Mouse (Mus musculus): ENCODE measurements at regions not wholly inside any gene's neighbourhood (a gene's known extent, or its start where the extent isn't known, plus 50 kb on each side); places are given as distances from the start of the nearest gene placed in this dataset.

DNA sequence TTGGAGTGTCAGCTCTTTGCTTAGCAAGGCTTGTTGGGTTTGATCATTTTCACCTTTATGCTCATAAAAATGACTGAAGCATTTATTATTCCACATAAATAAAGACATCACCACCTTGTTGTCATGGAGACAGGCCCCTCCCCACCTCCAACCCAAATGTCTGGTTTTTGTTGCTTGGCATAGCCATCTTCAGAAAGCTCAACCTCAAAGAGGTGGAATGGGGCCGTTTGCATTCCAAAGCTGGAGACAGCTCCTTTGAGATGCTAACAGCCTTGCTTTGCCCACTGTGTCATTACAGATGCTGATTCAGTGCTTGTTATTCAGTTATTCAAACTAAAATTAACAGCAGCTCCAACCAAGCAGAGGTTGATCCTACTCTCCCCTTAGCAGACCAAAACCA, 51.9 kb upstream of the Lgalsl start:
- DNase-seq, result no peak

DNA sequence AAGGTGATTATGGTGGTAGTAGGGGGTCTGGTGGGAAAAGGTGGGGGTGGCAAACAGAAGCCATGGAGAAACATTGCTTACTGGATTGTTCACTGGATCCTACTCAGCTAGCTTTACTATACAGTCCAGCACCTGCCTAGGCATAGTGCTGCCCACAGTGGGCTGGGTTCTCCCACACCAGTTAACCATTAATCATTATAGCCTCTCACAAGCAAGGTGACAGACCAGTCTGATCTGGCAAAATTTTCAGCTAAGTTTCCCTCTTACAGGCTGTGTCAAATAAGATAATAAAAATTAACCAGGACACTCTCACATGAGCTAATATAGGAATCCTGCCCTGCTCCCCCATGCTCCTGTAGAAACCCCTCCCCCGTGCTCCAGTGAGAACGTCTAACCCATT, 53.1 kb upstream of the Lgalsl start:
- no peak for DNase-seq

DNA sequence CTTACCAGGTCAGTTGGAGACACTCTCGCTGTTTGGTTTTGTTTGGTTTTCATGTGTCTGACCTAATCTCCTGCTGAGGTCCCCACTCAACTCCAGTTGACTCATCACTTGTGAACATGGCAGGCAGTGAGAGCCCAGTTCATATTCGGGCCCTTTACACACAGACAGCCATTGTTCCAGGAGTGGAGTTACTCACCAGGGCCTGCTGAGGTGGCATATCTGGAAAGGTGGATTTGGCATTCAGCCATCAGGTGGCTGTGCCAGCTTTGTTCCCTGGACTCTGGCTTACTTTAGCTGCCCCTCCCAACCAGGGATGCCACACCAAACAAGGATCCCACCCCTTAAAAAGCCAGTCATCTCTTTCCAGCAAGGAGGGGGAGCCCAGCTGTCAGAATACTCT, 56.2 kb upstream of the Lgalsl start:
- DNase-seq, result no peak

DNA sequence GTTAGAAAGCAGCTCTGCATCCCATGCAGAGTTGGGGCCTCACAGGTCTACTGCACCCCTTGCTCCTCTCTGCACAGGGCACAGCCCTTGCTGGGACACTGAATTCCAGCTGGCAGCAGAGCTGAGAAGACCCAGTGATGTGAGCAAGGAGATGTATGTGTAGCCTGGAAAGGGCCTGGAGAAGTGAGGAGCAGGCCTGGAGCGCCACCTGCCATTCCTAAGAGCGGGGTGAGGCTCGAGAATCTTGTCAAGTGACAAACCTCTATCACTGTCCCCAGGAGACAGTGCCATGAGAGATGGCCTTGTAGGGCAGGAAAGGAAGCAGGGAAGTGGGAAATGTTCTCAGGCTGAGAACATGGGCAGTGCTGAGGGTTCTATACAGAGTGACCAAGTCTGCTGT, 59.6 kb upstream of the Lgalsl start:
- no peak for DNase-seq

DNA sequence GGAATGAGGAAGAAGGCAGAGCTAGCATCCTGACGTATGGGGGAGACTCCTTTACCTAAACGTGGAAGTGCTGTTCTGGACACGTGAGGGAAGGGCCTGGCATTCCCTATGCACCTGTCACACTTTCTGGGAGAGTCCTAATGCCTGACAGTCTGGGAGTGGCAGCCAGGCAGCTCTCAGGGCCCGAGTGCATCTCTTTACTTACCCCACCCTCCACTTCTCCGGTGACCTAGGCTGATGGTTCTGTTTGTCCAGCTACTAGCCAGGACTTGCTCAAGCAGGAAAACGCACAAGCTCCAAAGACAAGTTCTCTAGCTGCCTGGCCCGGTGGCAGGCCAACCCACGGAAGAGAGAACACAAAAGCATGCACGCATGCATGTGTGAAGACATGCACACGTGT, 60.9 kb upstream of the Lgalsl start:
- no peak for DNase-seq

DNA sequence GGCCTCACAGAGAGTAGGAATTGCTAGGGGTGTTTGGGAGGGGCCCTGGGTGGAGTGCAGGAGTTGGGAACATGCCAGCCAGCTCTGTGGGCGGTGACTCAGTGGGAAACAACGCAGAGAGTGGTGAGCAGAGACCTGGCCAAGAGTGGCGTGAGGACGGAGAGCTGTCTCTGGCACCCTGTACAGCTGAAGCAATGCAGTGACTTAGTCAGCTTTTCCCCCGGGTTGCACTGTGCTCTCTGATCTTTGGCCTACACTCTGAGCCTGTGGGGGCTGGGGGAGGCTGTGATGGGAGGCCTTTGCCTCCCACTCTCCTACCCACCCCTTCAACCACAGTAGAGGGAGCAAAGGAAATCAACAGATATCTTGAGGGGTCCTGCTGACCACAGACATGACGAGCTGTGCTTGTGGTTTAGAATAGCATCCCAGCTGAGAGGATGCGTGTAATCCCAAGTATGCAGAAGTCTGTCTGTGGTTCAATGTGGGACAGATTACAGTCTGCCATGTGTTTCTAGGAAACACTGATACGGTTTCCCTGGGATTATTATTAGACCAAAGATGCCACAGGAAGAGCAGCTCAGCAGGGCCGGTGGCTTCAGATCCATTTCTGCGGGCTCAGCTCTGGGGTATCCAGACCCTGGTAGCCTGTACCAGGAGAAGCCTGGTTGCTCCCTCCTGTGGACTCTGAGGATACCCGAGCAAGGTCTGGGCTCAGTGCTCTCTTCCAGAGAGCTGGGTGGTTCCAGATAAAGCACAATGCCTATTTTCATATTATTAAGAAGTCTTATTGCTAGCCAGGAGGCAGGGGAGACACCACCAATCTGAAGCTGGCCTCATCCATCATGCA, 65.6 kb upstream of the Lgalsl start:
- no peak for DNase-seq

DNA sequence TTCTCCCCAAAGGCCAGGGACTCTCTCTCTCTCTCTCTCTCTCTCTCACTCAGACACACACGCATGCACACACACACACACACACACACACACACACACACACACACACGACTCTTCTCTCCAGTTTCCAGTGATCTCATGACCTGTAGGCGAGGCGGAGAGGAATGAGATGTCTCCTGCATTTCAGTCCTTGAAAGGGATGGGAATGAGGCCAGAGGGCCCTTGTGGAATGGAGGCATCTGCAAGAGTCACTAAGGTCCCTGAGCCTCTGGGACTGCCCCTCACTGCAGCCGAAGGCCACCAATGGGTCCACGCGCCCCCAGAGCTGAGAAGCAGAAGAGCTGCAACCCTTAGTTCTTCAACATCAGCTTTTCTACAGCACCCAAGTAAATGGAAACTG, 66.6 kb upstream of the Lgalsl start:
- DNase-seq, result no peak

DNA sequence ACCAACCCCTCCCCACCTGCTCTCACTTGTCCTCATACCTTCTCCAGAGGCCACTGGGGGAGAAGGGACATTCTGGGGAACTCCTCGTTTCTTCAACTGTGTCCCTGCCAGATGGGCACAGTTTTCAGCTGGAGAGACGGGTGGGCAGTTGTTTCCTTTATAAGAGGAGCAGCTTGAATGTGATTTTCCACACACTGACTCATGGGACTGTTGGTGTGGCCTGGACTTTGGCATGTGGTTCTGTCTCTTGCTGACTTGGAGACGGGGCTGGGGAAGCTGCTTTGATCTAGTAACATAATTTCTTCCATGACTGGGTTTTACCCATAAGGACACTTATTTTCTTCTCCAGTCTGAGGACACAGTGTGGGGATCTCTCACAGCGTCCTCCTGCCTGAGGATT, 67.7 kb upstream of the Lgalsl start:
- no peak for DNase-seq

DNA sequence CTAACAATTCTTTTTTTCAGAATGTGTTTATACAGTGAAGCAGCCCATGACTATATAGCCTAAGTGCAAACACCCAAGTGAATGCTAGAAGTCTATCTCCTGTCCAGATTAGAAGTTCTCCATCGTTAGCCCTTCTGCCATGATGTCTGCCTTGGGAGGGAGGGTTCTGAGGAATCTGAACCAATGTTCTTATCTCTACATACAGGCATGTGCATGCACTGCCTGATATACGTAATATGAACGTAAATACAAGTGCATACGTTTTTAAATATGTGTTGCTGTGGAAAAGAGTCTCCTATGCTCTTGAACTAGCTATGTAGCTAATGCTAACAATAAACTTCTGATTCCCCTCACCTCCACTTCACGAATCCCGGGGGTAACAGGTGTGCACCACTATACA, 68.9 kb upstream of the Lgalsl start:
- no peak for DNase-seq

DNA sequence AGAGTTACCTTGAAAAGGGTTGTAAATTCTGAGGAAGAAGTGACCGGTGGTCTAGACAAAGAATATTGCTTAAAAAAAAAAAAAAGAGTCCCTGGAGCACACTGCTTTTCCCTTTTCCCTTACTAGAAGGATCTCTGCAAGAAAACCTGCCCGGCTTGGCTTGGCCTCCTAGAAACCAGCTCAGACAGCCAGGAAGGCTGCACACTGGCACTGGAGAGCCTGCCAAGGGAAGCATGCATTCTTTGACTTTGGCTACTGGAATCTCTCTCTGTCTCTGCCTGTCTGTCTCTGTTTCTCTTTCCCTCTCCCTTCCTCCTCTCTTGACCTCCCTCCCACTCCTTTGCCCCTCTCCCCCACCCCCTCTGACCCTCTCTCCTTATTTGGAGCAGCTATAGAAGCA, 71.1 kb upstream of the Lgalsl start:
- DNase-seq, result no peak

DNA sequence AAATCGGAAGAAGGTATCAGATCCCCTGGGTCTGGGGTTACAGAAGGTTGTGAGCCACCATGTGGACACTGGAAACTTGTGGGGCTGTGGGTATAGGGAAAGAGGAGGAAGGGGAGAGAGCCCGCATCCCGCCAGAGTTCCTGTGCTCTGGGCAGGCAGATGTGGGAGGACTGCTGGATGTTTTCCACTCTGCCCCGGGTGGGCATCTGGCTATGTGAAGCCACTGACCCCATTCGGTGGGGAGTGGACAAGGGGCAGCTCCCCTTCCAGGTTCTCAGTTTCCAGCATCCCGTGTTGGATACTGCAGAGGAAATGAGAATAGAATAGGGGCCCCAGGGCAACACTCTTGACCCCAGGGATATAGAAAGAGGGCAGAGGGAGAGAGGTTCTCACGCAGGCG, 72.1 kb upstream of the Lgalsl start:
- no peak for DNase-seq

DNA sequence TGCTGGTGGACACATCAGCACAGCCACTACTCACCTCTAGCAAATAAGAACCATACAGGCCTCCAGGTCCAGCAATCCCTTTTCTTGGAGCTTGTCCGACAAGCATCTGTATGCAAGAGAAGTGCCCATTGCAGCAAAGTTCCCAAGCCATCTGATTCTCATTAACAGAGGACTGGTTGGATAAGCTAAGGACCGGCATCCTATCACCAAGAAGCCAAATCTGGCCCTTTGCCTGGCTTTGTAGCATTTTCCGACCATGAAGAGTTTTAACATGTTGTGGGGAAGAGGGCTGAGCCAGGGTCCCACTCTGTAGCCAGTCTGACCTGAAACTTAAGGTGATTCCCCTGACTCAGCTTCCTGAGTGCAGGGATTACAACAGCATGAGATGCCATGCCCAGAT, 77.1 kb upstream of the Lgalsl start:
- DNase-seq, result no peak

DNA sequence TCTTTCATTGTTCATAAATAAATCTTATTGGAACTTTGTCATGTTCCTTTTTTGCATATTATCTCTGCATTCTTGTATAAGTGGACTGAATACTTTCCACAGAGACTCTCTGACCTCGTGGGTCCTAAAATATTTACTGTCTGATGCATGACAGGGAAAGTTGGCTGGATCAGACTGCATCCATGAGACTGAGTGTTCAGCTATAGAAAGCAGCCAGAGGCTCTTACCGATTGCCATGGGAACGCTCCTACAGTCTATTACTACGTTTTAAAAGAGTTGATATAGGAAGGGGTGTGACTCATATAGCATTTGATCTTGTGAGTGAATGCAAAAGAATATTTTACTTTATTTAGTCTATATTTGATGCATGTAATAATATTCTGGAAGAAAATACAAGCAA, 77.6 kb upstream of the Lgalsl start:
- DNase-seq, result no peak

DNA sequence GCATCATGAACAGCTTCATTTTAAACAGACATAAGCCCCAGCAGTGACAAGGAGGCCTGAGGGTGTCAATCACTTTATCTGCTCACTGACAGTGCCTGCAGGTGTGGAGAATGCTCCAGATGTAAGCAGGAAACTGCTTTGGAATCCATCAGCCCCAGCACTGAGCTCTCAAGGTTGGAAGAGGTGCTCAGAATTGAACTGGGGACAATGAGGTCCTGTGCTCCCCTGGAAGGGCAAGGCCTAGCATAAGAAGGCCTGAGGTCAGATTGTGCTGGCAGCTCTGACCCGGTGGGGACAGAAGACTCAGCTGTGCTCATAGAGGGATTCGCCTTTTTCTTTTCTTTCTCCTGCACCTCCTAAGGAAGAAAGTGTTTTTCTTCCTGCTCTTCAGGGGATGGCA, 82.2 kb upstream of the Lgalsl start:
- DNase-seq, result no peak

DNA sequence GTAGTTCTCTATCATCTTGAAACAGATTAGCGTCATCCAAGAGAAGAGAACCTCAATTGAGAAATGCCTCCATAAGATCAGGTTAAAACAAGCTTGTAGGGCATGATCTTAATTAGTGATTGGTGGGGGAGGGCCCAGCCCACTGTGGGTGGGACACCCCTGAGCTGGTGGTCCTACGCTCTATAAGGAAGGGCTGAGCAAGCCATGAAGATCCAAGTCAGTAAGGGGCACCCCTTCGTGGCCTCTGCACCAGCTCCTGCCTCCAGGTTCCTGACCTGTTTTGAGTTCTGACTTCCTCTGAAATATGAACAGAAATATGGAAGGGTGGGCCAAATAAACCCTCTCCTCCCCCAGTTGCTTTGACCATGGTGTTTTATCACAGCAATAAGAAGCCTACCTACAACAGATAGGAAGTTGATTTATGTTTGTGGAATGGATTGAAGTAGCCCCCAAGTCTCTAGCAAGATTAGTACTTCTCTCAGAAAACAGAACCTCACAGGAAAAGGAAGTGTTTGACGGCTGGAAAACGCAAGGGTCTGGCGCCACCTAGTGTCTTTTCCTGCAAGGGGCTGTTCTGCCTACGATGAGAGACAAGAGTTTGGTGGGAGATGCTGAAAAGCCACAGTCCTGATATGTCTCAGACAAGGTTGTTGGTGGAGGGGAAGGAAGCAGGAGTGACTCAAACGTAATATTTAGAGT, 82.9 kb upstream of the Lgalsl start:
- DNase-seq, result peak; percentile 91

DNA sequence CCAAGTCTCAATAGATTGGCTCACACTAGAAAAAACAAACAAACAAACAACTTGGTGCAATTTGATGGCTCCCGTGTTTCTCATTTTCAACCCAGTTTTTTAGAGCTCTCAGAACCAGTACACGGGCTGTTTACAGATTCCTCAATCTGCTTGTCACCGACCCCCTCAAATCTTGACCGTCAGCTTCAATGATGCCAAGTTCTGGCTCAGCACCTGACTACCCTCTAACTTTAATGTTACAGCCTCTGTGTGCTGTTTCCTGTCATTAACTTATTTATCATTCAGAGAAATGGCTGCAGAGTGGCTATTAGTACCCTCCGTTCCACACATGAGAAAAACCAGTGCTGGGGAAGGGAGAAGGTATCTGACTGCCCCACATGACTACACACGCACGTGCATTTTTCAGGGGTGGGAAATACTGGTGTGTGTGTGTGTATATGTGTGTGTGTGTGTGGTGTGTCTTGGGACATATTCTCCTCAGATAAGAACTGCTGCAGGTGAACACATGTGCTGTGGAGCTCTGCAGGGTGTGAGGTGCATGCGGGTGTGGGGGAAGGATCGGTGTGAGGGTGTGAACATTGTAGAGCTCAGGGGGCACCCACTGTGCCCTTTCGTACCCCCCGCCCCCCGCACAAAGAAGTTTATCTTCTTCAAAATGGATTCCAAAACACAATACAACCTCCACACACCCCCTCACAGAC, 83.6 kb upstream of the Lgalsl start:
- no peak for DNase-seq

DNA sequence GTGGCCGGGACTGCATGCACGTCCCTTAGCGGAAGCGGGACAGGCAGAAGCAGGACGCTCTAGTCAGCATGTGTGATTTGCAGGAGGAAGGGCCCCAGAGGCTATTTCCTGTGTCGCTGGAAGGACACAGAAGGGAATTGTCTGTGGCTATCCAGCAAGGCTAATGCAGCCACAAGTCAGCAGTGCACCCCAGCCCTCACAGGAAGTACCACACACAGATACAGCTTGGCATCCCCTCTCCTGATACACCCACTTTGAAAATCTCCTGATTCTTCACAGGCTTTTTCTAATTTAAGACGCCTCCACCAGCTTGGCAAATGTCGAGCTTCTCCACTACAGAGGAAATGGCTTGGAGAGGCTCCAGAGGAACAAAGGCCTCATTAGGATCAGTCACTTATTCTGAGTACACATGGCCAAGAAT, 84.3 kb upstream of the Lgalsl start:
- DNase-seq, result peak; percentile 40

DNA sequence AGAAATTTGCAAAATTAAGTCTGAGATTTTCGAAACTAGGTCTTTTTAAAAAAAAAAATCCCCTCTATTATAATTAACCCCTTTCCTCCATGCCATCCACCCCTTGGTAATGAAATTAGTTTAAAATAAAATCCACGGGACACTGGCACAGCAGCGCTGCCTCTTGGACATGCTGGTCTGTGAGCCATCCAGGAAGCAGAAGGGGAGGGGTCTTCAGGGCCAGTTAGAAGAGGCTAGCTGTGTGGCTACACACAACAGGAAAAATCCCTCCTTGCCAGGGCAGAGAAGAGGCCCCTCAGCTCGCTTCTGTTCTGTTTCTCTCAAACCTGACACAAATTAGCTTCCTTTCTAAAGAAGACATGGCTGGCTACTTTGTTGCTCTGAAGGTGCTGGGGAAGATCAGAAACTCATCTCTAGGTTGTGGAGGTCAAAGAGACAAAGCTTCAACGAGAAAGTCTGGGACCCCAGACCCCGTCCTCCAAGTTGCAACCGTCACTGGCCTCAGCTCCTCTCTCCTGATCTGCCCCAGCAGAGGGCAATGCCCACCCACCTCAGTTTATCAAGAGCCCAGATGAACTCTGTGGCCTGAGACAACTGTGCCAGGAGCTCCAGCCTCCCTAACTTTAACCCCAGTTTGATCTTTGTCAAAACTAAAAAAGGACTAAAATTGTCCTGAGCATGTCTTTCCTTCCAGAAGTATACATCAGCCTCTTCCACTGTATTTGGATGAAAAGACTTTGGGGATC, 85.0 kb upstream of the Lgalsl start:
- DNase-seq, result no peak

DNA sequence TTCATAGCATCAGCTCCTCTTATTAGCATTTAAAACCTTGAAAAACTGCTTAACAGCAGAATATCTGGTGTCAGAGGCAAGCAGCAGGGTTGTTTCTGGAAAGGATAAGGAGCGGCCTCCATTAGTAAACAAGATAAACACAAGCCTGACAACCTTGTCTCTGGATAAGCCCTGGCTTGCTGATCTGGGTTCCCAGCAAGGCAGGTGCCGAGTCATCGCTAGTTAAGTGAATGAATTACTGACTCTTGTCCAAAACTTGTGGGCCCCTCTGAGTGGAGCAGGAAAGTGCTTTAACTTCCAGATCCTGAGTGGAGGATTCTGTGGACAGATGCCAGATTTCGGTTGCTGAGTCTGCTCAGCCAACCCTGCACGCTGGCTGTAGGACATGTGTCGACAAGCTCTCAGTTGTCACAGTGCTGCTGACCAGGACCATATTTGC, 85.6 kb upstream of the Lgalsl start:
- no peak for DNase-seq

DNA sequence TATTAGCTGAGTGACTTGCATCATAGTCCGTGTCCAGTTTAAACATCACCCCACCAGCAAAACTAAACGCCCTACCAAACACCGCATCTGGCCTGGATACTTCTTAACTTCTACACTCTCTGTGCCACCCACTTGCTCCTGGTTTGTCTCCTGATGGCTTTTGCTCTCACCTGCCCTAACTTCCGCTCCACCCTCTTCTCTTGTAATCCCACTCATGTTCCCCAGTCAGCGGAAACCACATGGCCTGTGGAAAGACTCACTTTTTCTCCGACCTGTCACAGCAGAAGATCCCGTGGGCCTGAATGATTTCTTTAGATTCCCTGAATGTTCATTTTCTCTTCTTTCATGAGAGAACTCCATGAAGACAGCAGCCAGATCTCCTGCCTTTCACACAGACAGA, 86.1 kb upstream of the Lgalsl start:
- no peak for DNase-seq

DNA sequence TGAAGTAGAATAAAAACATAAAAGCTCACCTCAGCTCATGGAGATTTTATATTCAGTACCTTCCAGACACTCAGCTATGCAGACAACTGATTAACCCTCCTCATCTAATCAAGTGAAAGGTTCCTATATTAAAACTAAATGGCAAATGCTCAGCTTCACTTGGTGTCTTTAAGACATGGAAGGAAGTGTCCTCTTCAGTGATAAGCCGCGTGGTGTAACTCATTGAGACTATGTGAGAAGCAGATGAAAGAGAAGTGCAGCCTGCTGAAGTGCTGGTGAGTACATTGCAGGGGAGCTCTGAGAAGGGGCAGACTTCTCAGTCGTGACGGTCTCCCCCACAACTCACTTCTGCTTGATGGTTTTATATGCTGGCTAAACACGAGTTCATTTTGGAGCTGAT, 86.6 kb upstream of the Lgalsl start:
- no peak for DNase-seq

DNA sequence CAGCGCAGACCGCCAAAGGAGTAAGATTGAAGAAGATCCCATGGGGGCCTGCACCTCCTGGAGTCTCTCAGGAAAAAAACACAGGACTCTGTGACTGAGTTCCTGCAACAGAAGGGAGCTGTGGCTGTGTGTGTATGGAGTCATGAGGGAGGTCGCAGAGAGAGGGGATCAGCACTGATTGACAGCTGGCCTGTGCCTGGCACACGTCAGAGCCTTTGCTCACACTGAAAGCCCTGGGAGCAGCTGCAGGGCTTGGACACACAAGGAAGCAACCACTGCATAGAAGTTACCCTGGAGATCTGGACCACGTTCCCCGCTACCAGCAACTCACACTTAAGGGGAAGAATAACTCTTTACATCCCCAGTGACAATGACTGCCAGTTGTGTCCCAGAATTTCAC, 92.3 kb upstream of the Lgalsl start:
- DNase-seq, result no peak

DNA sequence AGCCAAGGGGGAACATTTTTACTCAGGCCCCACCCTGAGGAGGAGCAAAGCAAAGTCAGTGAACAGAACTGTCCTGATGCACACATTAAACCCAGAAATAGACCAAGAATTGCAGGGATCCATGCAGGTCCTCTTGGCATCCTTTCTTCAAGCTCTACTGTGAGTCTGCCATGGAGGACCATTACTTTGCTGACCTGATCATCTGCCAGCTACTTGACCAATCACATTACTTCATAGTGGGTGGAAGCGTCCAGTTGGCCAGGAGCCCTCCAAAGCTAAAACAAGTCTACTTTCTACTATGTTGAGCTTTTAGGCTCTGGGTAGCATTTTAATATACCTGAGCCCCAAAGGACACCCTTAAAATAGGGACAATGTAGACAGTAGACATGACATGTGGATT, 98.6 kb upstream of the Lgalsl start:
- DNase-seq, result no peak

Measured in right cerebral cortex, postnatal 14 days (tissue).